Mouse (Mus musculus) thymus, adult 2 months (tissue): Measurements from ENCODE around the gene Rpusd3.

Experiments used
- CTCF ChIP-seq: fragments of 200-500 bp; IDR thresholded peaks from 2 replicates; pipeline ENCODE4 v1.5.1; 2012; ENCODE audit warnings: mild to moderate bottlenecking, control low read depth, low read length, moderate library complexity, borderline replicate concordance; ENCODE audit not compliant: control insufficient read depth, poor library complexity, insufficient read depth; ENCODE audit errors: extremely low read depth
- POLR2A ChIP-seq: fragments of 200-500 bp; IDR thresholded peaks from 2 replicates; pipeline ENCODE4 v1.6.1; 2012; ENCODE audit warnings: mild to moderate bottlenecking, low read length, control low read depth, moderate library complexity; ENCODE audit not compliant: control insufficient read depth, poor library complexity, insufficient read depth; ENCODE audit errors: extremely low read depth

GRCm38 (mm10) chr6:113368124-113368523 lies 51.0 kb downstream of the Rpusd3 start:
- TF ChIP-seq POLR2A (no peak), CTCF (no peak)
